Mouse (Mus musculus) ES-E14 (cell line): ENCODE measurements around the gene Hsf2bp. TPM values are rescaled to one million over a fixed set of nuclear protein-coding genes. Genes with fewer than 3 reads are reported as not detected.

Experiments
- DNase-seq: peaks from one replicate; pipeline ENCODE4 v3.0.0-alpha.2; 2013; ENCODE audit warnings: low read depth, low spot score
- H3K27ac ChIP-seq: 2 replicates; pipeline ENCODE4 v1.5.1; 2012; ENCODE audit warnings: low read depth, mild to moderate bottlenecking, low read length, moderate library complexity, mixed read lengths; ENCODE audit not compliant: poor library complexity, insufficient read depth, severe bottlenecking
- H3K36me3 ChIP-seq: 2 replicates; pipeline ENCODE4 v1.6.1; 2012; ENCODE audit warnings: mild to moderate bottlenecking, low read length, moderate library complexity, mixed read lengths; ENCODE audit not compliant: control insufficient read depth, poor library complexity, insufficient read depth, severe bottlenecking
- H3K4me1 ChIP-seq, 2 experiments: fragments of 150-350 bp in 1 of 2; sonication (generic) in 1 of 2; 2 replicates each; pipeline ENCODE4 v1.6.1; 2012; ENCODE audit warnings: low read length in 2 of 2, mild to moderate bottlenecking in 1 of 2, mixed read lengths in 1 of 2; ENCODE audit not compliant: control insufficient read depth in 2 of 2, insufficient read depth in 2 of 2, poor library complexity in 1 of 2
- H3K4me3 ChIP-seq, 2 experiments: fragments of 150-350 bp in 1 of 2; sonication (generic) in 1 of 2; 2 replicates each; pipeline ENCODE4 v1.5.1; 2012; ENCODE audit warnings: low read length in 2 of 2, low read depth in 1 of 2, mild to moderate bottlenecking in 1 of 2, mixed read lengths in 1 of 2; ENCODE audit not compliant: insufficient read depth in 1 of 2, poor library complexity in 1 of 2, severe bottlenecking in 1 of 2
- H3K9ac ChIP-seq: 2 replicates; pipeline ENCODE4 v1.6.1; 2012; ENCODE audit warnings: low read depth, mild to moderate bottlenecking, low read length, mixed read lengths; ENCODE audit not compliant: poor library complexity, insufficient read depth, severe bottlenecking
- H3K9me3 ChIP-seq: fragments of 150-350 bp; sonication (generic); 2 replicates; pipeline ENCODE4 v1.6.1; 2012; ENCODE audit warnings: low read depth, mild to moderate bottlenecking, low read length; ENCODE audit not compliant: control insufficient read depth, insufficient read depth
- CHD2 ChIP-seq: IDR thresholded peaks from 2 replicates; pipeline ENCODE4 v1.6.1; 2014; ENCODE audit warnings: mild to moderate bottlenecking, low read depth, low read length, inconsistent platforms
- HCFC1 ChIP-seq: IDR thresholded peaks from 2 replicates; pipeline ENCODE4 v1.6.1; 2012; ENCODE audit warnings: low read length, inconsistent platforms, borderline replicate concordance; ENCODE audit not compliant: insufficient read depth
- MAFK ChIP-seq: IDR thresholded peaks from 2 replicates; pipeline ENCODE4 v1.6.1; 2014; ENCODE audit warnings: mild to moderate bottlenecking, low read depth, low read length, inconsistent platforms; ENCODE audit not compliant: insufficient read depth
- ZC3H11A ChIP-seq: IDR thresholded peaks from 2 replicates; pipeline ENCODE4 v1.6.1; 2012; ENCODE audit warnings: low read depth, mild to moderate bottlenecking, inconsistent platforms, low read length, borderline replicate concordance
- ZNF384 ChIP-seq: IDR thresholded peaks from 2 replicates; pipeline ENCODE4 v1.6.1; 2012; ENCODE audit warnings: low read depth, low read length, inconsistent platforms
- in situ Hi-C, 2 experiments: fragments of 600-800 bp; cut with MboI; formaldehyde crosslinking; loops; one replicate each; pipeline ENCODE4 v1.15.1; 2025; ENCODE audit warnings: low sequenced_read_pairs in 2 of 2, inconsistent platforms in 1 of 2; ENCODE audit not compliant: unreplicated experiment in 2 of 2
- total RNA-seq: library from RNA; depleted of rRNA; stranded (reverse); fragments of 300-350 nt; gene quantifications from 2 replicates; pipeline ENCODE4 v1.2.3, GENCODE M21; 2012

Gene Hsf2bp
- total RNA-seq, 1 experiment: 44.7 TPM

GRCm38 (mm10) chr17:32040263-32040662 lies 4.1 kb upstream of the Hsf2bp start:
- in situ Hi-C loops: no loop called here
- Histone ChIP-seq H3K9ac (no peak overlapping the region), H3K4me1 (peaks cover 3 to 20% of the 10 kb centered on the region in 2 experiments; a peak in 3 of 4 replicates), H3K4me3 (no peak overlapping the region), H3K36me3 (peaks cover 37% of the 10 kb centered on the region), H3K9me3 (no peaks in the 10 kb centered on the region), H3K27ac (no peak overlapping the region)
- TF ChIP-seq HCFC1: no peak
- no peak for TF ChIP-seq MAFK
- no peak for TF ChIP-seq CHD2
- TF ChIP-seq ZC3H11A: no peak
- no peak for TF ChIP-seq ZNF384
- no peak for DNase-seq

GRCm38 (mm10) chr17:32036509-32037438 lies 625 bp upstream of the Hsf2bp start:
- in situ Hi-C loops: no loop called here
- peak overlapping the region; percentile 82 to 88 for H3K4me3 ChIP-seq
- peaks cover under 1 to 13% of the 10 kb centered on the region in 2 experiments; a peak in 3 of 4 replicates for H3K4me1 ChIP-seq
- TF ChIP-seq MAFK (no peak), CHD2 (no peak), ZNF384 (no peak), HCFC1 (no peak)
- peak overlapping the region; percentile 88 for H3K9ac ChIP-seq
- DNase-seq: no peak
- H3K27ac ChIP-seq: peak overlapping the region; percentile 16
- H3K36me3 ChIP-seq: peaks cover 23% of the 10 kb centered on the region
- no peaks in the 10 kb centered on the region for H3K9me3 ChIP-seq

GRCm38 (mm10) chr17:32034322-32034721 lies 1.8 kb downstream of the Hsf2bp start:
- peaks cover 0 to 13% of the 10 kb centered on the region in 2 experiments; a peak in 1 of 4 replicates for H3K4me1 ChIP-seq
- no peaks in the 10 kb centered on the region for H3K9me3 ChIP-seq
- peak overlapping the region; percentile 98 for H3K9ac ChIP-seq
- H3K36me3 ChIP-seq: peaks cover 16% of the 10 kb centered on the region
- H3K27ac ChIP-seq: peak overlapping the region; percentile 61; the same call in 1 of the 2 replicates
- peak overlapping the region; percentile 65 to 95 for H3K4me3 ChIP-seq
- DNase-seq: peak; percentile 75
- TF ChIP-seq HCFC1 (0 out of 2 replicates have a peak, but pooled peaks have one; percentile 41), ZC3H11A (no peak)
- in situ Hi-C loops: no loop called here

- Histone ChIP-seq H3K4me3 (no peak overlapping the region), H3K9me3 (no peaks in the 10 kb centered on the region), H3K9ac (no peak overlapping the region), H3K4me1 (peaks cover 0 to 4% of the 10 kb centered on the region in 2 experiments; a peak in 1 of 4 replicates), H3K36me3 (peaks cover 15% of the 10 kb centered on the region; the same call in 1 of the 2 replicates), H3K27ac (no peak overlapping the region)
- TF ChIP-seq CHD2 (no peak), MAFK (no peak), HCFC1 (no peak), ZC3H11A (no peak), ZNF384 (no peak)
- DNase-seq: no peak
- in situ Hi-C loops: no loop called here
Measured at GRCm38 (mm10) chr17:32031684-32032083, 4.5 kb downstream of the Hsf2bp start.
